Mouse (Mus musculus) T-helper 1 cell (primary cell): ENCODE data around the gene Izumo2.

Experiments used
- in situ Hi-C: fragments of 300-600 bp; cut with MboI, MseI; formaldehyde crosslinking; loops from one replicate; pipeline ENCODE4 v1.15.1; 2025; ENCODE audit warnings: high pct_unique_total_duplicates

Izumo2 gene

DNA sequence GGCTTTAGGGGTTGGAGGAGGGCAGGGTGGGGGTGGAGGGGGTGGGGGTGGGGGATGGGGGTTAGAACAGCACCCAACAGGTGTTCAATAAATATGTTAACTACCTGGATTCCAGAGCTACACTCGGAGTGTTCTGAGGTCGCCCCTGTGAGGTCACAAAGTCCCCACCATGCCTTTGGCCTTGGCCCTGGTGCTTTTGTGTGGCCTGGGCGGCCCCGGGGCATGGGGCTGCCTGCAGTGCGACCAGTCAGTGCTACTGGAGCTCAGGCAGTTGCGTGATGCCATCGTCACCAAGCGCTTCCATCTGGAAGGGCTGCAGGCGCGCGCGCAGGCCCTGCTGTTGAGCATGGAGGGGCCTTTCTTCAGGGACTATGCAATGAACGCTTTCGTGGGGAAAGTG lies at the start of gene Izumo2:
Gene Izumo2 (plus strand): TSS at position 169 of the 400 bp plus-strand sequence.
- in situ Hi-C loops = no loop called here

DNA sequence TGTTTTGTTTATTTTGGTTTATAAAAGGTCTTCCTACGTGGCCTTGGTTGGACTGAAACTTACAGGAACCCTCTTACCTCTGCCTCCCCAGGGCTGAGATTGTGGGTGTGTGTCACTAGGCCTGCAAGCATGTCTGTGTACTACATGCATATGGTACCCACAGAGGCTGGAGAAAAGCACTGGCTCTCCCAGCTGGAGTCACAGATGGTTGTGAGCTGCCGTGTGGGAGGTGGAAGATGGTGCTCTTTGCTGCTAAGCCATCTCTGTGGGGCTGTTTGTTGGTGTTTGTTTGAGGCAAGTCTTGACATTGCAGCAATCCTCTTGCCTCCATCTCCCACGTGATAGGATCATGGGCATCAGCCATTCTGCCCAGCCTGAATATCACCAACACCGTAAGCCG lies 47.3 kb upstream of the Izumo2 start:
- in situ Hi-C loops = no loop called here

DNA sequence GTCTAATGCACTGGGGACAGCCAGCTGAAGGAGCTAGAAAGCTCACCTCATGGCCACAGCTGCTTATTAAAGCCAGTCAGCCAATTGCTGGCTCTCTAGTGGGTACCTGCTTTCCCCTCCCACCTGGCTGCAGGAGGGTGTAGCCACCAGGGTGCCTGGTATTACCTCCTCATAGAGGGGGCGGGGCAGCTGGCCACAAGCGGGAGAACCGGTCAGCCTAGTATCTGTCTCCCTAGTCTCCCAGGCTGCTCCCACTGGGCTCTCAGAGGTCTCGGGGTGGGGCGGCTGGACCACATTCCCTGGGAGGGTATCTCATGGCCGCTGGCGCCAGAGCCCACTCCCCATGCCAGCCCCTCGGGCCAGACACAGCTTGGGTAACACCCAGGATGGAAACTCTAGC lies 46.4 kb upstream of the Izumo2 start:
- in situ Hi-C loops = no loop called here

DNA sequence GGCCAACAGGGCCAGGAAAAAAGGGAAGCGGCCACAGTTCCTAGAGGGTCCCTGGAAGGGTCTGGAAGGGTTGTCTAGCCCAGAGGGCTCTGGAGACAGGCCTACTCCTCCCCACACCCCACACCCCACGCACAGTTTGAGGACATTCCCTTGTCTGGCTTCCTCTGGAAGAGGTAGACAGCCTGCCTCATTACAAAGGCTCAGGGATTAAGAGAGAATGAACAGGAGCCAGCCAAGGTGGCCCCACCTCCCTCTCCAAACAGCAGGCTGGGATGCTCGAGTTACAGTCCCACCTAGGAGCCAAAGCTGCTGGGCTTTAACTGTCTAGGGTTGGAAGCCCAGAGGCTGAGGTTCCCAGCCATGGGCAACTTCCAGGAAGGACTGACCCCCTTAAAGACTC lies 46.0 kb upstream of the Izumo2 start:
- in situ Hi-C loops = no loop called here

DNA sequence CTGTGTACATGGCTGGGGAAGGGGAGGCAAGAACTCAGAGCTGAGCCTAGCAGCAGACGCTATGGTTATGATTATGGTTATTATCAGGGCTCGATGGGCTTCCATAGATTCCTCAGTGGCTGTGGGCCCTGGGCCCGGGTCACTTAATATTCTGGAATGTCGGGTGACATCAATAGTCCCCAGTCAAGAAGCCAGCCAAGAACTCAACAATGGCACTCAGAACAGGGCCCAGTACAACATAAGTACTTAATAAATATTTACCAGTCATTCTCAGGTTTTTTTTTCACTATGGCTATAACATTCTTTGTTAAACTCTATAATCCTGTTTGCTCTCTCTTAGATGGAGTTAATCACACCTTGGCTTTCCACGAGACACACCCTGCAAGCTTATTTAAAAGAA lies 45.0 kb upstream of the Izumo2 start:
- in situ Hi-C loops = no loop called here

DNA sequence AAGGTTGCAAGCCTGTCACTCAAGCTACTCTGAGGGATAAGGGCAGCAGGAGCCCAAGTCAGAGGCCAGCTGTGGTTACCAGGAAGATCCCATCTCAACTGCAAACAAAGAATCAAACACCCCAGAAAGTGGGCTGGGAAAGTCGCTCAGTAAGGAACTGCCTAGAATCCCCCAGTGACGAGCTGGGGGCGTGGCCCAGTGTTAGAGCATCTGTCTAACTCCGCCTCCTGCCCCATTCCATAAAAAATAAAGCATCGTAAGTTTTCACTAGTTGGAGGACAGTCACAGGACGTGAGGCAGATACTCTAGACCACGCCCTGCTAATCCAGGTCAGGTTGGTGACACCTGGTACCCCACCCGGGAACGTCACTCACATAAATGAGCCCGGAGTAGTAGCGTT lies 43.8 kb upstream of the Izumo2 start:
- in situ Hi-C loops = no loop called here

DNA sequence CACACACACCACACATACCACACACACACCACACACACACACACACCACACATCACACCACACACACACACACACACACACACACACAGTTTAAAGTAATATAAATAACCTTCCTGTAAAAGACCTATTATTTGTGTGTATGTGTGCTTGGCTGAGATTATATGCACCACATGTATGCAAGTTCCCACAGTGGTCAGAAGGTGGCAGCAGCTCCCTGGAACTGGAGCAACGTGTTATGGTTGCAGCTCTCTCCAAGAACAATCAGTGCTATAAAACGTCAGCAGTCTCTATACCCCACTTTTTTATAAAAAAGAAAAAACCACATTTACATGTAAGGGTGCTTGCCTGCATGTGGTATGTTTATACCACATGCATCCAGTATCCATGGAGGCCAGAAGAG lies 42.1 kb upstream of the Izumo2 start:
- in situ Hi-C loops = no loop called here

DNA sequence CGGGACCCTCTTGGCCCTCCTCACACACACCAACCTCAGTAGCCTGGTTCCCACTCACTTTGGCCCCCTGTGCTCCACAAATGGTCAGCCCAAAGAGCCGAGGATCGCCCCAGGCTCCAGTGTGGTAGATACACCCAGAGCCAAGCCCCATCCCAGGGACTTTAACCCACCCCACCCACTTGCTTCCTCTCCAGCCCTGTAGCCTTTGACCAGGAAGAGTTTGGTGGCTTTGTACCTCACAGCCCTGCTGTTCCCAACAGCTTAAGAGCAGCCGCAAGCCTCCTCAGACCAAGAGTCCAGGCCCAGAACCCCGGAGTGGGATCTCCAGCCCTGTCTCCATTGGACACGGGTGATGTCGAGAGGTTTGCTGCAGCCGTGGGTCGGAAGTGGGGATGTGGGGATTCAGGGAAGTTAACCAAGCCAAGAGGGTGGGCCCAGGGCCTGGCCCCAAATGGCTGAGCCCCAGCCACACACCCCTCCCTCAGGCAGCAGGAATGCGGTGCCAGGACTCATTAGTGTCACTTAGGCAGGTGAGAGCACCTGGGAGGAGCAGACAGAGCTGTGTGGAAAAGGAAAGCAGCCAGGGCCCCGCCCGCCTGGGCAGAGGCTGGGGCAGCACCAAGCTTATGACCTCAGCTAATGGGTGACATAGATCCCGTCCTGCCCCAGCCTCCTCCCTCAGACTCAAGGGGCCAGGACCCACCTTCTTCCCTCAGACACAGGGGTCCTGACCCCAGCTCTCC lies 40.4 kb upstream of the Izumo2 start:
- in situ Hi-C loops = no loop called here

DNA sequence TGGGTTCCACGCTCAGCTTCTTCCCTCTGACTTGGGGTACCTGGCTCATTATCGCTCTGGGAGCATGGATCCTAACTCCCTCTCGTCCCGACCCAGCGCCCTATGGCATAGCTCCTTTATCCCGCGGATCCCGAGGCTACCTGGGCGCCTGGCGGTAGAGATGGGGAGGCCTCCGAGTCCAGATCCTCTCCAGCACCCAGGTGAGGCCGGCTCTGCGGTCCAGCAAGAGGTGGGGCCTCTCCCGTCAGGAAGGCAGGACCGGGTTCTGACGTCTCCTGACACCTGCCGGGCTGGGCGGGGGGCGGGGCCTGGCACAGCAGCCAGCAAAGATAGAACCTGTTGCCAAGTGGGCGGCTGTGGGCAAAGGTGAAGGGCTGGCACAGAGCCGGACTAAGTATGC lies 39.4 kb upstream of the Izumo2 start:
- in situ Hi-C loops = no loop called here

DNA sequence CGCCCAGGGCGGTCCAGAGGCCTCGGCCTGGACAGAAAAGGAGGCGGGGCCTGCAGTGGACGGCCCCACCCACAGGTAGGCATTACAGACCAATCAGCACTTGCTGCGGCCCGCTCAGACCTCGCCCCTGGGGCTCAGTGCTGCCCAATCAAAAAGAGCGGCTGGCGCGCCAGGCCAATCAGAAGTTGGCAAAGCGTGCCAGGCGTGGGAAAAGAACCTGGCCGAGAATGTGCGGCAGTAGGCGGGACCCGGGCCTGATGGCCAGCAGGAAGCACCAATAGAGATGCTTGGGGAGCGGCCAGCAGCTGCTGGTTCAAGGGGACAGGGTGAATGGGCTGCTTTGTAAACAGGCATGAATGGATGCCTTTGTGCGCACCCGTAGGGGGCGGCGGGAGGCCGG lies 37.7 kb upstream of the Izumo2 start, which contains the start of gene Myh14:
Gene Myh14 (minus strand): TSS at position 41 of the 400 bp plus-strand sequence.
- in situ Hi-C loops = no loop called here

DNA sequence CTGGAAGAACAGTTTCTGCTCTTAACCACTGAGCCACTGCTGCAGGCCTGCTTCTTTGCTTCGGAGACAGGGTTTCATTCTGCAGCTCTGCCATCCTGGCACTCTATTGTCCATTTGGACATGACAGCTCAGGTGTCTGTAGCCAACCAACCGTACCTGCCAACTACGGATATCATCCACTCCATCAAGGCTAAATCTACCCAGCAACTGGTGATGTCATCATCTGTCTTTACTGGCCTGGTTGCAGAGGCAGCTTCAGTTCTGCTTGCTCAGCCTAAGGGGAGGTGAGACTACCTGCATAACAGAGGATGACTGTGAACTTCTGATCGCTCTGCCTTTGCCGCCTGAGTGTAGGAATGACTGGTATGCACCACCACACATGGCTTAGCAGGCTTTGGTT lies 36.3 kb upstream of the Izumo2 start:
- in situ Hi-C loops = no loop called here

DNA sequence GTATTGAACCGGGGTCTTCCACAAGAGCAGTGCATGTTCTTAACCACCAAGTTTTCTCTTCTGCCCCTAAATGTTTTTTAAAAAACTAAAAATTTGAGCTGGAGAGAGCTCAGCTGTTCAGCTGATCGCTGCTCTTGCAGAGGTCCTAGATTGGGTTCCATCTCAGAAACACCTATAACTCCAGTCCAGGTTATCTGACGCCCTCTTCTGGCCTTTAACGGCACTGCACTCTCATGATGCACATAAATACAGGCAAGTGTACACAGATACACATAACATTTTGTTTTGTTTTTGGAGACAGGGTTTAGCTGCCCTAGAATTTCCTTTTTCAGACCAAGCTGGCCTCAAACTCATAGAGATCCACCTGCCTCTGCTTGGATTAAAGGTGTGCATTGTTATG lies 34.0 kb upstream of the Izumo2 start:
- in situ Hi-C loops = no loop called here

DNA sequence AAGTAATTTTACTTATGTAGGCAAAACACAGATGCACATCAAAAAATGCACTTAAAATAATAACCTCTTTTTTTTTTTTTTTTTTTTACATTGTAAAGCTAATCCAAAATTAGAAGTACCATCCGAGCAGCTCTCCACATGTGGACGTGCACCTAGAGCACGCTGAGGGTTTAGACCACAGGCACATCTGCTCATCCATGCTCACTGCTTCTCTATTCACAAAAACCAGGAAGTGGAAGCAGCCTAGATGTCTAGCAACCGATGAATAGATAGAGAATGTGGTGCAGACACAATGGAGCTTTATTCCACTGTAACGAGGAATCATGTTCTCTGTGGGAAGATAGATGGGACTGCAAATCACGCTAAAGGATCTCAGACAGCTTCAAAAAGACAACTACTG lies 33.4 kb upstream of the Izumo2 start:
- in situ Hi-C loops = no loop called here

DNA sequence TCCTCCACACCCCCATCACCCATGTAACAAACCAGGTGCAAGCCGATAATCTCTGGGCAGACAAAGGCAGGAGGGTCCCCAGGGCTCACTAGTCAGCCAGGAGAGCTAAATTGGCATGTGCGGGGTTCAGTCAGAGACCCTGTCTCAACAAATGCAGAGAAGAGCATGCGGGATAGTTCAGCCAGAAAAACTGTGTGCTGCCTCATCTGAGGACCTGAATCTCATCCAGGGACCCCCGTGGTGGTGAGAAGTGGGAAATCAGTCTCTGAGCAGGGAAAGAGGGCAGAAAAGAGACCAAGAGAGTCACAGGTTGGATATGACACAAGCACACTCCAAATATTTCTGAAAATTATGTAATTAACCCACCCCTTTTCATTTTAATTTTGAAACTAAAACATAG lies 32.4 kb upstream of the Izumo2 start:
- in situ Hi-C loops = no loop called here

DNA sequence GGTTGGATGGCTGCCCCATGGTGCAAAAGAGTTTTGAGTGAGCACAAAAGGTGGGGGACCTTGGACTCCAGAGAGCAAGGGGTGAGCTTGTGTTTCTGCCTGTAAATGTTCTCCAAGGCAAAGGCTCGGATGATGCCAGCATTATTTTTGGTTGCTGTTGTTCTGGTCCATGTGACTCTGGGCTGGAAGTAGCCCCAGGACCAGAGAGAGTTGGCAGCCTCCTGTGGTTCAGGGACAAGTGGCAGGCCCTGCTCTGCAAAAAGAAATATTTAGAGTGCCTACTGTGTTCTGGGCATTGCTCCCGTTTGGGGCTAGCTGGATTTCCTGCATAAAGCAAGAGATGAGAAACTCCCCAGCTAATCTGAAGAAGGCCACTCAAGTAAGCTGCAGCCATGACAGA lies 31.9 kb upstream of the Izumo2 start:
- in situ Hi-C loops = no loop called here

DNA sequence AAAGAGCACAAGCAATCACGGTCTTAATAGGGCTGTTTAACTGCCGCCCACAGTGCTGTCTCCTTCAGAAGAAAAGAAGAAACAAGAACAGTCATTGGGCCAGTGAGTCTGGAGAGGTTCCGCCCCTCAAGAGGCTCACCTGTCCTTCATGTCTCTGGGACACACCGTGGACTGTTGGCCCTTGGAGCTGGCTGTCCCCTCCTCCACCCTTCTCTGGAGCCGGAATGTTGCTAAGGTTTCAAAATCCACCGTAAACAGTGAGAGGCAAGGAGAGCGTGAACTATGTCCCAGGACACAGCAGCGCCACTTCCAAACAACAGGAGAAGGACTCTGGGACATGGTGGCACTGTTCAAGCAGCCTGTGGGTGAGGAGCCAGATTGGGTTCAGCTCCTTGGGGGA lies 24.9 kb upstream of the Izumo2 start:
- in situ Hi-C loops = no loop called here

DNA sequence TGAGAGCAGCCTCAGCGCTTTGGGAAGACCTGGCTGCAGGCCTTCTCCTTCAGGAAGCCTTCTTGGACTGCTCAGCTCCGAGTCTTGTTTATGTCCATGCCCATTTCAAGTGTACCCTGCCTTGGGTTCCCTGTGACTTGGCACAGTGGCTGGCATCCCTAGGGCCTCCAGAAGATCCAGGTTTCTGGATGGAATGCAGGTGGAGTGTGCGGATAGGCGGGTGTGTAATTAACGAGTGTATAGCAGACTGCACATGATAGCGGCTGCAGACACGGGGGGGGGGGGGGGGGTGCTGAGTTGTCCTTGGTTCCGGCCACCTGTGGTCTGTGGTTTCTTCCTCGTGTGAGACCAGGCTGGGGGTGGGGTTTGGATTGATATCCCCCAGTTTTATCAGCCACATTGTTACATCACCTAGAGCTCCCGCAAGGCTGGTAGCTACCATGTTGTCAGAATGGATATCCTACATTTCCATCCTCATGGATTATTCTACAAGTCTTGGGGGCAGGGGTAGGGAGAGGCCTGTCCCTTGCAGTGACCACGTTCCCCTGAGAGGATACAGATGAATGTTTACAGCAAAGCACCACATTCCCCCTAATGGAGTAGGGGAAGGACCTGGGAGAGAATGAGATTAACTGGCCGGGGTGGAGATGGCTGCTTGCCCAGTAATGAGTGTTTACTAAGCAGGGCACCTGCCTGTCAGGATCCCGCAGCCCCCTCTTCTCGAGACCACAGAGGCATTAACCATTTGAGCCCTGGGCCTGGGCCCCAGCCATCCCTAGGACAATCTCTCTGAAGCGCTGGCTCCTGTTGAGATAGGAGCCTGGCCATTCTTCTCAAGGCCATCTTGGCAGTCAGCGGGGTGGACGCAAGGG lies 22.8 kb upstream of the Izumo2 start:
- in situ Hi-C loops = no loop called here

DNA sequence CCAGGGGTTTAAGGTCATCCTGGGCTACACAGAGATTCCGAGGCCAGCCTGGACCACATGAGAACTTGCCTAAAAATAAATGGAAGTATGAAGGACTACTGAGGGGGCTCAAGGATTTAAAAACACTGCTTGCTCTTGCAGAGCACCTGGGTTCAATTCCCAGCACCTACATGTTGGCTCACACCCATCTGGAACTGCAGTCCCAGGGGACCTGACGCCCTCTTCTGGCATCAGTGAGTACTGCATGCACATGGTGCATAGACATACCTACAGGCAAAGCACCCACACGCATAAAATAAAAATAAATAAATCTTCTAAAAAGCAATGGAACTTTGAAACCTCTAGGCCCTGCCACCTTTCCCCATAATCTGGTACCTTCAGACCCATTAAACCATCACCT lies 19.7 kb upstream of the Izumo2 start:
- in situ Hi-C loops = no loop called here

DNA sequence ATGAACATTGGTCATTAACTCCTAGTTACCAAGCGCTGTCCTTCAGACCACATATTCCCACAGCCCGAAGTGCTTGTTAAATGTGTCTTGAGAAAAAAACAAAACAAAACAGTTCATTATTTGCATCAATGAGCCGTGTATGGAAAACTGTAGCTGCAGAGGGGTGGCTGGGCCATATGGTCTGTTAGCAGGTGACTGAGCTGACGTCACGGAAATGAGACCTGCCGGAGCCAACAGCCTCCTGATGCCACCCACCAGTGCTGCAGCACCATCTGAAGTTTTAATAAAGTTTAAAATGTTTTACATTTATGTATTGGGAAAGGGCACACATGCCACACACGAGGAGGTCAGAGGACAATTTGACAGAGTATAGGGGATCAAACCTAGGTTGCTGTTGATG lies 19.2 kb upstream of the Izumo2 start:
- in situ Hi-C loops = no loop called here

DNA sequence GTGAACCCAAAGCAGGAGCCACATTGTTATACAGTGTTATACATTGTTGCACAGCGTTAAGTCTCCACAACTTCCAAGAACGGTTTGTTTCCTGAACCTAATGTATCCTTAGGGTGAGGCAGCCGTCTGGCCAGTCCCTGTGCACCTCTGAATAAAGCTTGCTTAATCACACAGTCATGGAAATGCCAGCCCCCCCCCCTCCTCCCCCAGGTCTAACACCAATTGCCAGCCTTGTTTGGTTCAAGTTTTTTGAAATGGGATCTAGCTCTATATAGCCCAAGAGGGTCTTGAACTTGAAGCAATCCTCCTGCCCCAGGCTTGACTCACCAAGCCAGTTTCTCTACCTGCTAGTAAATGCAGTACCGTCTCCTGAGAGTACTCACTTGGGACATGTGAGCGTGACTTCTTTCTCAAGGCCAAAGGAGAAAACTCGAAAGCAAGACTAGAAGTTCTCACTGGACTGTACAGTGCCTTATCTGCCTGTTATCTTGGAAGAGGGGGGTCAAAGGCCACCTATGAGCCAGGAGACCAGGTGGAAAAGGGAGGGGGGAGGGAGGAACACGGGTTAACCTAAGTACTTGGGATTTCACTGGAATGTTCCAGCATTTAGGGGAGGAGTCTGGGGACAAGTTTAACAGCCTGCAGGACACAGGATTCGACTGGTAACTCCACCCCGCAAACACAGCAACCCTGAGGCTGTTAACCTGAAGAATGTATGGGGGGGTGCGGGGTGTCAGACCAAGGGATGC lies 14.9 kb upstream of the Izumo2 start:
- in situ Hi-C loops = no loop called here

DNA sequence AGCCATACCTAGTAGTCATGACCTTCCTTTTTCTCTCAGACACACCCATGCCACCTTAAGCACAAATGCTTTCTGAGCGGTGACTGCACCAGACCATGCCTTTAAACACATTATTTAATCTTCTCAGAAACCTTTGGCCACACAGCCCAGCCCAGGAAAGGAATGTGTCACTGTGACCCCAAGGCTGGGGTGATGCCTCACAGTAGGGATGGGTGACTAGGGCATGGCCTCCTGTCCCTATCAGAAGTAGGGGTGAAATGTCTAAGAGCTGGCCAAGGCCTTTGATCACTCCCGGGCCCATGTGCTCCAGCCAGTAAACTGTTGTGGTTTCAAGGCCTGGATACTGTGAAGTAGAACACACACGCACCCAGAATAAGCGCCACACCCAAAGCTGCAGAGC lies 13.3 kb upstream of the Izumo2 start:
- in situ Hi-C loops = no loop called here

DNA sequence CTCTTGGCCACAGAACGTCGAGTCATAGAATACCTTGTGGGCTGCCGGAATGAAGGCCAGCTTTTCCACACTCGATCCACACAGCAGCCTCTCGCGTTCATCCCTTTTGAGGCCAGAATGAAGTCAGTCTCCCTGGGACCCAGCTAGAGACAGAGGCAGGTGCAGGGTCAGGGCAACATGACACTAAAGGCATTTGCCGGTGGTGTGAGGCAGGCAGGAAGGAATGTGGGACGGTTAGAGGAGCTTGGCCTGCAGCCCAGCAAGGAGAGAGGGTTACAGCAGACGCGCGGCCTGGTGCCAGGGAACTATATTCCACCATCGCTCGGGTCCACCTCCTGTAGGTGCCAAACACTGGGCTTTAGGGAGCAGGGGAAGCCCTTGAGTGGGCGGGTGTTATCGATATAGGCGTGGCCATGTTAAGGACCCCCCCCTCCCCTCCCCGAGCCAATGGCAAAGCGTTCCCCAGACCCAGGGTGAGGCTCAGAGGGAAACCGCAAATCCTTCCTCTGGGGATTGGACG lies 11.3 kb upstream of the Izumo2 start:
- in situ Hi-C loops = no loop called here
